Mouse (Mus musculus) adrenal gland (tissue): ENCODE measurements around the gene Mlx.
"Not testable (repeated sequence)": the region's sequence is repeated elsewhere in the genome, so short reads cannot be mapped to it uniquely, and the experiment has no call there.

Experiments
- intact Hi-C: fragments of 180-260 bp; cut with DNase I; formaldehyde crosslinking; loops from one replicate; pipeline ENCODE4 v1.15.1; 2025

The Mlx gene

GRCm38 (mm10) chr11:101095314-101096024 is 8.4 kb downstream of the Mlx start, which contains the start of gene Psmc3ip:
Psmc3ip (minus strand) TSS chr11:101095436.
- intact Hi-C loops, result loop anchor here (5.0 kb wide), 1 partner anchor 82 kb away; the partner anchor contains the start of gene Ccr10

GRCm38 (mm10) chr11:101098231-101098630 is 11.2 kb downstream of the Mlx start:
- intact Hi-C loops, result loop anchor here (5.0 kb wide), 1 partner anchor 79 kb away; the partner anchor contains the start of gene Ccr10

- intact Hi-C loops, result no loop called here
Observed at GRCm38 (mm10) chr11:101103011-101103410, 15.9 kb downstream of the Mlx start.

GRCm38 (mm10) chr11:101109351-101109750 is 22.3 kb downstream of the Mlx start:
- intact Hi-C loops, result no loop called here

GRCm38 (mm10) chr11:101110708-101111107 is 23.6 kb downstream of the Mlx start:
- intact Hi-C loops, result no loop called here

GRCm38 (mm10) chr11:101111178-101111577 is 24.1 kb downstream of the Mlx start:
- intact Hi-C loops, result no loop called here

- intact Hi-C loops, result no loop called here
Observed at GRCm38 (mm10) chr11:101112186-101112585, 25.1 kb downstream of the Mlx start.

GRCm38 (mm10) chr11:101115564-101115963 is 28.5 kb downstream of the Mlx start:
- intact Hi-C loops, result no loop called here

GRCm38 (mm10) chr11:101118105-101118504 is 31.0 kb downstream of the Mlx start:
- intact Hi-C loops, result no loop called here

GRCm38 (mm10) chr11:101119131-101119760 is 32.2 kb downstream of the Mlx start:
- intact Hi-C loops, result no loop called here

- intact Hi-C loops, result no loop called here
Observed at GRCm38 (mm10) chr11:101119761-101120544, 32.9 kb downstream of the Mlx start, which contains the start of the genes Retreg3 and Tubg1. Retreg3 (minus strand) TSS chr11:101119893. Tubg1 (plus strand) TSS chr11:101119938.

- intact Hi-C loops, result no loop called here
Observed at GRCm38 (mm10) chr11:101120545-101121188, 33.6 kb downstream of the Mlx start.

- intact Hi-C loops, result not testable (repeated sequence)
Observed at GRCm38 (mm10) chr11:101124494-101124893, 37.4 kb downstream of the Mlx start.

- intact Hi-C loops, result not testable (repeated sequence)
Observed at GRCm38 (mm10) chr11:101125008-101125407, 37.9 kb downstream of the Mlx start.

GRCm38 (mm10) chr11:101127075-101127474 is 40.0 kb downstream of the Mlx start:
- intact Hi-C loops, result no loop called here

GRCm38 (mm10) chr11:101128996-101129577 is 42.0 kb downstream of the Mlx start:
- intact Hi-C loops, result no loop called here

- intact Hi-C loops, result no loop called here
Observed at GRCm38 (mm10) chr11:101130056-101130756, 43.1 kb downstream of the Mlx start.

- intact Hi-C loops, result no loop called here
Observed at GRCm38 (mm10) chr11:101131187-101131586, 44.1 kb downstream of the Mlx start.

- intact Hi-C loops, result no loop called here
Observed at GRCm38 (mm10) chr11:101131701-101132100, 44.6 kb downstream of the Mlx start.

GRCm38 (mm10) chr11:101133037-101133436 is 46.0 kb downstream of the Mlx start:
- intact Hi-C loops, result no loop called here
